Mouse (Mus musculus) thymus, adult 2 months (tissue): ENCODE results near the gene Nr2c2ap. TPM values are rescaled to one million over a fixed set of nuclear protein-coding genes. Genes with fewer than 3 reads are reported as not detected.

Experiments
- DNase-seq: peaks from one replicate; pipeline ENCODE4 v3.0.0; 2021
- H3K27ac ChIP-seq: fragments of 200-500 bp; 2 replicates; pipeline ENCODE4 v1.5.1; 2012; ENCODE audit warnings: low read length, control low read depth; ENCODE audit not compliant: control insufficient read depth, insufficient read depth
- H3K27me3 ChIP-seq: fragments of 200-500 bp; 2 replicates; pipeline ENCODE4 v1.6.1; 2012; ENCODE audit warnings: mild to moderate bottlenecking, low read length, moderate library complexity, mixed read lengths; ENCODE audit not compliant: control insufficient read depth, insufficient read depth
- H3K36me3 ChIP-seq: fragments of 200-500 bp; 2 replicates; pipeline ENCODE4 v1.6.1; 2012; ENCODE audit warnings: mild to moderate bottlenecking, low read length, moderate library complexity; ENCODE audit not compliant: control insufficient read depth, insufficient read depth
- H3K4me1 ChIP-seq: fragments of 200-500 bp; replicated peaks from 2 replicates; pipeline ENCODE4 v1.6.1; 2012; ENCODE audit warnings: low read length; ENCODE audit not compliant: control insufficient read depth, insufficient read depth
- H3K4me3 ChIP-seq: fragments of 200-500 bp; 2 replicates; pipeline ENCODE4 v1.5.1; 2012; ENCODE audit warnings: mild to moderate bottlenecking, low read length, control low read depth, moderate library complexity; ENCODE audit not compliant: control insufficient read depth, insufficient read depth
- CTCF ChIP-seq: fragments of 200-500 bp; IDR thresholded peaks from 2 replicates; pipeline ENCODE4 v1.5.1; 2012; ENCODE audit warnings: mild to moderate bottlenecking, control low read depth, low read length, moderate library complexity, borderline replicate concordance; ENCODE audit not compliant: control insufficient read depth, poor library complexity, insufficient read depth; ENCODE audit errors: extremely low read depth
- POLR2A ChIP-seq: fragments of 200-500 bp; IDR thresholded peaks from 2 replicates; pipeline ENCODE4 v1.6.1; 2012; ENCODE audit warnings: mild to moderate bottlenecking, low read length, control low read depth, moderate library complexity; ENCODE audit not compliant: control insufficient read depth, poor library complexity, insufficient read depth; ENCODE audit errors: extremely low read depth
- WGBS: fragments of 180-500 bp; shearing (Covaris S2); methylation state at CpG from one replicate; pipeline ENCODE4 v1.1.7; 2018; 5-methylcytosine and 5-hydroxymethylcytosine counted together
- polyA plus RNA-seq: library from polyadenylated mRNA; depleted of rRNA; stranded (reverse); fragments of >200 nt; gene quantifications from 2 replicates; pipeline ENCODE4 v1.2.3, GENCODE M21; 2012; rRNA removed

Nr2c2ap gene
- 20.7 and 26.9 TPM in 2 replicates for polyA plus RNA-seq

- TF ChIP-seq POLR2A: peak; percentile 46; the same call in 1 of the 2 replicates
- TF ChIP-seq CTCF: no peak
- Histone ChIP-seq H3K36me3 (peaks cover 13% of the 10 kb centered on the region; the same call in 1 of the 2 replicates), H3K27me3 (no peaks in the 10 kb centered on the region), H3K4me3 (peak within 1 kb of the TSS; percentile 80), H3K27ac (peak within 1 kb of the TSS; percentile 11; the same call in 1 of the 2 replicates), H3K4me1 (peaks cover 17% of the 10 kb centered on the region)
- DNase-seq: peak; percentile 85
- under 1% methylated on average over 37 of the region's 37 CpGs for WGBS
These were observed at the start of gene Nr2c2ap for GRCm38 (mm10) chr8:70131166-70131883. TSS of gene Nr2c2ap (plus strand) at chr8:70131333.

GRCm38 (mm10) chr8:70081976-70082375, 49.2 kb upstream of the Nr2c2ap start:
- H3K4me1 ChIP-seq: peaks cover 5% of the 10 kb centered on the region; the same call in 1 of the 2 replicates
- WGBS: 92% methylated on average over 2 of the region's 2 CpGs
- DNase-seq: no peak
- no peak overlapping the region for H3K27ac ChIP-seq
- no peak overlapping the region for H3K4me3 ChIP-seq
- no peaks in the 10 kb centered on the region for H3K36me3 ChIP-seq
- peaks cover 12% of the 10 kb centered on the region; the same call in 1 of the 2 replicates for H3K27me3 ChIP-seq
- TF ChIP-seq CTCF (no peak), POLR2A (no peak)

GRCm38 (mm10) chr8:70083285-70083684, 47.8 kb upstream of the Nr2c2ap start, which contains the start of gene Hapln4:
TSS of gene Hapln4 (plus strand) at chr8:70083457.
- no peaks in the 10 kb centered on the region for H3K36me3 ChIP-seq
- H3K4me1 ChIP-seq: peaks cover 5% of the 10 kb centered on the region; the same call in 1 of the 2 replicates
- TF ChIP-seq POLR2A: no peak
- TF ChIP-seq CTCF: no peak
- peaks cover 22% of the 10 kb centered on the region for H3K27me3 ChIP-seq
- WGBS: 3% methylated on average over 26 of the region's 26 CpGs
- H3K27ac ChIP-seq: no peak within 1 kb of the TSS
- H3K4me3 ChIP-seq: no peak within 1 kb of the TSS
- DNase-seq: no peak

GRCm38 (mm10) chr8:70084191-70085065, 46.7 kb upstream of the Nr2c2ap start:
- DNase-seq: no peak
- TF ChIP-seq POLR2A: no peak
- TF ChIP-seq CTCF: no peak
- Histone ChIP-seq H3K27me3 (peaks cover 26% of the 10 kb centered on the region), H3K4me3 (no peak overlapping the region), H3K4me1 (peaks cover 5% of the 10 kb centered on the region; the same call in 1 of the 2 replicates), H3K36me3 (no peaks in the 10 kb centered on the region), H3K27ac (no peak overlapping the region)
- 6% methylated on average over 71 of the region's 71 CpGs for WGBS

- no peak overlapping the region for H3K27ac ChIP-seq
- H3K4me3 ChIP-seq: no peak overlapping the region
- peaks cover 26% of the 10 kb centered on the region for H3K27me3 ChIP-seq
- WGBS: 47% methylated on average over 1 of the region's 1 CpGs
- DNase-seq: no peak
- no peaks in the 10 kb centered on the region for H3K36me3 ChIP-seq
- no peak for TF ChIP-seq CTCF
- TF ChIP-seq POLR2A: no peak
- H3K4me1 ChIP-seq: peaks cover 5% of the 10 kb centered on the region; the same call in 1 of the 2 replicates
These were observed 45.0 kb upstream of the Nr2c2ap start for GRCm38 (mm10) chr8:70086151-70086550.

- DNase-seq: no peak
- Histone ChIP-seq H3K27ac (no peak overlapping the region), H3K4me1 (peaks cover 5% of the 10 kb centered on the region; the same call in 1 of the 2 replicates), H3K36me3 (no peaks in the 10 kb centered on the region), H3K4me3 (no peak overlapping the region), H3K27me3 (peaks cover 26% of the 10 kb centered on the region)
- WGBS: 12% methylated on average over 7 of the region's 7 CpGs
- TF ChIP-seq POLR2A: no peak
- no peak for TF ChIP-seq CTCF
These were observed 43.9 kb upstream of the Nr2c2ap start for GRCm38 (mm10) chr8:70087237-70087636.
